Mouse (Mus musculus): ENCODE measurements at regions not wholly inside any gene's neighbourhood (a gene's known extent, or its start where the extent isn't known, plus 50 kb on each side); places are given as distances from the start of the nearest gene placed in this dataset.

- TF ChIP-seq CTCF (IDR thresholded peaks at IDR 0.05) = peak; percentile 1; the same call in 1 of the 2 replicates
- no peak for TF ChIP-seq EP300 (IDR thresholded peaks at IDR 0.05)
Observed at GRCm38 (mm10) chr11:31744076-31744785, 72.5 kb upstream of the Bod1 start.

Data from lung, postnatal 0 days (tissue).